Mouse (Mus musculus) heart, postnatal 0 days (tissue): Measurements from ENCODE around the gene Gm3045.

Experiments used
- CTCF ChIP-seq: IDR thresholded peaks from 2 replicates; pipeline ENCODE4 v1.5.1; 2016; ENCODE audit warnings: antibody characterized with exemption, control low read depth, low read depth
- EP300 ChIP-seq: IDR thresholded peaks from 2 replicates; pipeline ENCODE4 v1.6.1; 2016; ENCODE audit warnings: antibody characterized with exemption, low read depth

DNA sequence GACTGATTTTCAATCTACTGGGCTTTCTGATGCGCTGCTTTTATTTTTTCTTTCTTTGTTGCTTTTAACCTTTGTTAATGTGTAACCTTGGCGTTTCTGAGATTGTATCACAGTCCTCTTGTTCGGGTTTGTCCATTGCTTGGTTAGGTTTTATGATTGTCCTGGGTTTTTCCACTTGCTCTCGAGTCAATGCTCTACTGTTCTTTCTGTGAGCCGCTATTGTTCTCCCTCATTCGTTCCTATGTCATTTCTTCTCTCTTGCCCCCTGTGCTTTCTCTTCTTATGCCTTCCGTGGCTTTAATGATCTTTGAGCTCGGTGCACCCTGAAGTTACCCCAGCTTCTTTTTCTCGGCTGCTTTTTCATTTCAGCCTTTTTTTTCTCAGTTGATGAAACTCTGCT is 31.6 kb downstream of the Gm3045 start:
- TF ChIP-seq CTCF, result no peak
- no peak for TF ChIP-seq EP300
